Mouse (Mus musculus) limb, embryonic 12.5 days (tissue): ENCODE results near the gene Mcm10. TPM values are rescaled to one million over a fixed set of nuclear protein-coding genes. Genes with fewer than 3 reads are reported as not detected.

Source experiments
- ATAC-seq: fragments of 200-750 bp; cut with Nextera tagmentation; 2 replicates; pipeline ENCODE4 v1.8.0; 2017; ENCODE audit warnings: low read depth, moderate TSS enrichment; ENCODE audit not compliant: insufficient number of reproducible peaks, insufficient read depth, low FRiP score, low TSS enrichment
- H3K27ac ChIP-seq: fragments of 300-500 bp; sonication (generic); 2 replicates; pipeline ENCODE4 v1.5.1; 2016; ENCODE audit warnings: mild to moderate bottlenecking, moderate library complexity
- H3K27me3 ChIP-seq: fragments of 300-500 bp; sonication (generic); 2 replicates; pipeline ENCODE4 v1.6.1; 2016; ENCODE audit warnings: mild to moderate bottlenecking, moderate library complexity
- H3K36me3 ChIP-seq: fragments of 300-500 bp; sonication (generic); 2 replicates; pipeline ENCODE4 v1.6.1; 2016; ENCODE audit warnings: mild to moderate bottlenecking, moderate library complexity
- H3K4me1 ChIP-seq: fragments of 300-500 bp; sonication (generic); replicated peaks from 2 replicates; pipeline ENCODE4 v1.6.1; 2016
- H3K4me2 ChIP-seq: fragments of 300-500 bp; sonication (generic); 2 replicates; pipeline ENCODE4 v1.6.1; 2016; ENCODE audit warnings: mild to moderate bottlenecking, moderate library complexity
- H3K4me3 ChIP-seq: fragments of 300-500 bp; sonication (generic); replicated peaks from 2 replicates; pipeline ENCODE4 v1.5.1; 2016; ENCODE audit warnings: mild to moderate bottlenecking
- H3K9ac ChIP-seq: fragments of 300-500 bp; sonication (generic); replicated peaks from 2 replicates; pipeline ENCODE4 v1.6.1; 2016; ENCODE audit warnings: mild to moderate bottlenecking, moderate library complexity
- H3K9me3 ChIP-seq: fragments of 300-500 bp; sonication (generic); 2 replicates; pipeline ENCODE4 v1.6.1; 2016; ENCODE audit warnings: mild to moderate bottlenecking, moderate library complexity
- WGBS: fragments of 180-500 bp; shearing (Covaris S2); methylation state at CpG from one replicate; pipeline ENCODE4 v1.1.7; 2016; 5-methylcytosine and 5-hydroxymethylcytosine counted together
- polyA plus RNA-seq: library from polyadenylated mRNA; unstranded; fragments of >200 nt; fragmentation: Nextera tagmentation; extraction: Ambion mirVana; gene quantifications from 2 replicates; pipeline ENCODE4 v1.2.1, GENCODE M21; 2016

Gene Mcm10
- polyA plus RNA-seq, 1 experiment from 2014 or later, result 49.2 TPM

DNA sequence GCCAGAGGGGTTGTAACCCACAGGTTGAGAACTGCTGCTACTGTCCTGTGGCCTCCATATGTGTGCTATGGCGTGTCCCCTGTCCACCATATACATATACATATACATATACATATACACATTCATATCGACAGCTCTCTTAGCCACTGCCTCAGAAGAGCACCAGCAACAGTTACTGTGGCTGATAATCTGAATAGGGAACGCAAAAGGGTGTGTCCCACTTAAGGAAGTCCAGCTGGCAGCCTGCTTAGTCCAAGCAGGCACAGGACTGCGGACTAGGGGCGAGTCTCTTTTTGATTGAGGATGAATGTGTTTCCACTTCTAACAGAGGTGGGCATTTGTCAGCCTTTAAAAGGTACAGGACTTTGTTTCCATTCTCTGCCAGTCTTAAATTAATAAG is 29.3 kb upstream of the Mcm10 start:
- H3K27me3 ChIP-seq, result no peaks in the 10 kb centered on the region
- H3K9ac ChIP-seq, result no peak overlapping the region
- ATAC-seq, result no peak
- H3K4me1 ChIP-seq, result peaks cover 27% of the 10 kb centered on the region
- no peak overlapping the region for H3K4me3 ChIP-seq
- H3K27ac ChIP-seq, result no peak overlapping the region
- no peaks in the 10 kb centered on the region for H3K9me3 ChIP-seq
- WGBS, result 91% methylated on average over 5 of the region's 5 CpGs
- no peak overlapping the region for H3K4me2 ChIP-seq
- no peaks in the 10 kb centered on the region for H3K36me3 ChIP-seq

- ATAC-seq, result no peak
- Histone ChIP-seq H3K27me3 (no peaks in the 10 kb centered on the region), H3K36me3 (no peaks in the 10 kb centered on the region), H3K4me2 (no peak overlapping the region), H3K4me3 (no peak overlapping the region), H3K9ac (no peak overlapping the region), H3K9me3 (no peaks in the 10 kb centered on the region), H3K4me1 (peaks cover 17% of the 10 kb centered on the region), H3K27ac (no peak overlapping the region)
- WGBS, result 82% methylated on average over 12 of the region's 12 CpGs
Measured at GRCm38 (mm10) chr2:5040281-5041161, 27.9 kb upstream of the Mcm10 start.

DNA sequence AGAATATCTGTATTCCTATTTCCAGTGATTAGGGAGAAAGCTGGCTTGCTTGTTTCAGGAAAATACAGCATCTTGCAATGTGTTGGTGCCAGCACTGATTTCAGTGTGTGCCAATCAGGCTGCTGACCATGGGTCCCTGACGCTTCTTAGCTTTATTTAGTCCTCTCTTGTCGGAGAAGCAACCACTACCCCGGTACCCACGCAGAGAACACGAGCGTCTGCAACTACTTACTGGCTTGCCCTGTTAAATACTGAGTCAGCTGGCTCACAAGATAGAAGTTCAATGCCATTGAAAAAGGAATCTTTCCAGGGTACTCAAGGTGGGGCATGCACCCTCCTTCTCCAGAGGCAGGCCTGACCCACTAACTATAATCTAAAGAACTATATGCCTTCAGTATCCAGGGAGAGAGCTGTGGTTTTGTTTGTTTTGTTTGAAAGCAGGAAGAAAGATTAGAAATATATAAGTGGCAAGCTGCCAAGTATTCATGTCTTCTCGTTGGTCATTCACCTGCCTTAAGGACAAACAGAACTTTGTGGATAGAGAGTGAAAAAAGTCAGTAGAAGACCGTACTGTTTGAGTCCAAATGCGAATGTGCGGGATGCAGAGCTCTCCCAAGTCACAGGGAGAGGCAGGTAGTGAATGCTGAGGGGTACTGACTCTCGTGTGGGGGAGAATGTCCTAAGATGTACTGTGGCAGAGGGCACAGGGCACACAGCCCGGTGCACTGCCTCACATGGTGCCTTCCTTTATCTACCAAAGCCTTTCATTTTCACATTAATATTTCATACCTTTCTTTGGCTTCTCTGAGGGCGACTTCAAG is 27.0 kb upstream of the Mcm10 start:
- Histone ChIP-seq H3K27me3 (no peaks in the 10 kb centered on the region), H3K4me2 (no peak overlapping the region), H3K27ac (no peak overlapping the region), H3K9me3 (no peaks in the 10 kb centered on the region), H3K36me3 (no peaks in the 10 kb centered on the region), H3K9ac (no peak overlapping the region), H3K4me3 (no peak overlapping the region), H3K4me1 (peaks cover 7% of the 10 kb centered on the region)
- ATAC-seq, result no peak
- 78% methylated on average over 13 of the region's 13 CpGs for WGBS

GRCm38 (mm10) chr2:5038320-5038719 is 25.7 kb upstream of the Mcm10 start:
- no peak overlapping the region for H3K4me2 ChIP-seq
- H3K4me3 ChIP-seq, result no peak overlapping the region
- ATAC-seq, result no peak

GRCm38 (mm10) chr2:5037390-5037789 is 24.8 kb upstream of the Mcm10 start:
- WGBS, result 66% methylated on average over 3 of the region's 3 CpGs
- Histone ChIP-seq H3K4me3 (no peak overlapping the region), H3K9ac (no peak overlapping the region), H3K9me3 (no peaks in the 10 kb centered on the region), H3K4me2 (no peak overlapping the region), H3K27me3 (no peaks in the 10 kb centered on the region), H3K4me1 (no peaks in the 10 kb centered on the region), H3K27ac (no peak overlapping the region), H3K36me3 (no peaks in the 10 kb centered on the region)
- ATAC-seq, result no peak

More at GRCm38 (mm10) chr2:5038320-5038719, 25.7 kb upstream of the Mcm10 start:
- WGBS, result 88% methylated on average over 5 of the region's 5 CpGs
- no peaks in the 10 kb centered on the region for H3K4me1 ChIP-seq
- no peak overlapping the region for H3K27ac ChIP-seq
- no peak overlapping the region for H3K9ac ChIP-seq
- H3K27me3 ChIP-seq, result no peaks in the 10 kb centered on the region
- H3K36me3 ChIP-seq, result no peaks in the 10 kb centered on the region
- no peaks in the 10 kb centered on the region for H3K9me3 ChIP-seq

DNA sequence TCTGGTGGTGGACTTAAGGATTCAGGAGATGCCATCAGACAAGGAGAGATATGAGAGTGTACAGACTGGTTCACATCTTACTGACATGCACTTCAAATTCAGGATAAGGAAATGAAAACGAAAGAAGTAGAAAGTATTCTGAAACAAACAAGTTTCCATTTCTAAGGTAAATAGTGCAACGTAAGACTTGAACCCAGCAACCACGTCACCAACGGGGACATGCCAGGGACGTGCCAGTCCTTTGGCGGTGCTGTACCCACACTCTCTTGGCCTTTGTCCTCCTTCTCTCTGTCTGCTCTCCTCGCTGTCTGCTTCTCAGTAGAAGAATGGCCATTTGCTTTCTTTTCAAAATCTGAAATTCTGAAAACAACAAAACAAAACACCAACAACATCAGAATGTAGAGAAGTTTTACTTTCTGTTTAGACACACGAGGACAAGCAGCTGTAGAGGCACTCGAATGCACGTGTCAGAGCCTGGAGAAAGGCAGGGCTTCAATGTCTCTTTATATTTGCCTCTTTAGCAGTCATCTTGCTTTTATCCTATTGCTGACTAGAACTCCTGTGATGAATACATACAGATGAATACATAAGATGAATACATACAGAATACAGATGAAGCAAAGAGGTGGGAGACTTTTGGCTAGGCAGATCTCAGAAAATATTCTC is 24.0 kb upstream of the Mcm10 start:
- Histone ChIP-seq H3K27me3 (no peaks in the 10 kb centered on the region), H3K4me2 (no peak overlapping the region), H3K36me3 (no peaks in the 10 kb centered on the region), H3K9ac (no peak overlapping the region), H3K4me1 (no peaks in the 10 kb centered on the region), H3K27ac (no peak overlapping the region), H3K9me3 (no peaks in the 10 kb centered on the region), H3K4me3 (no peak overlapping the region)
- ATAC-seq, result no peak
- WGBS, result 90% methylated on average over 10 of the region's 10 CpGs

DNA sequence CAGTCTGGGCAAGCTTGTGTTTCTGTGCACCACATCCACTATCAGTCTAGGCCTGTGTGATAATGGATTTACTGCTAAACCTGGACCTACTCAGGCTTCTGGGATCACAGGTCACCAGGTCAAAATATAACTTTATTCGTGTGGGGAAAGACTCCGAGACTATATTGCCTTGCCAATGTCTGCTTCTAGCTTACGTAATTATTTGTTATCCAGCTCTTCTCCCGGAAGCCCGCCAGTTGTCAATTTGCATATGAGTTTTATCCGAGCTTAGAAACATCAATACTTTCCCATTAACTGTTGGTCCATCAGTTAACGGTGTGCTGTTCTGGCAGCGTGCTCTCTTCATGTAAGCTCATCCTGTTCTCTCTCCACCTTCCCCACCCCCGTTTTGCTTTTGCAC is 22.6 kb upstream of the Mcm10 start:
- H3K4me3 ChIP-seq, result no peak overlapping the region
- no peaks in the 10 kb centered on the region for H3K9me3 ChIP-seq
- 85% methylated on average over 9 of the region's 9 CpGs for WGBS
- ATAC-seq, result no peak
- H3K4me1 ChIP-seq, result no peaks in the 10 kb centered on the region
- H3K27ac ChIP-seq, result no peak overlapping the region
- H3K4me2 ChIP-seq, result no peak overlapping the region
- no peak overlapping the region for H3K9ac ChIP-seq
- no peaks in the 10 kb centered on the region for H3K36me3 ChIP-seq
- no peaks in the 10 kb centered on the region for H3K27me3 ChIP-seq

DNA sequence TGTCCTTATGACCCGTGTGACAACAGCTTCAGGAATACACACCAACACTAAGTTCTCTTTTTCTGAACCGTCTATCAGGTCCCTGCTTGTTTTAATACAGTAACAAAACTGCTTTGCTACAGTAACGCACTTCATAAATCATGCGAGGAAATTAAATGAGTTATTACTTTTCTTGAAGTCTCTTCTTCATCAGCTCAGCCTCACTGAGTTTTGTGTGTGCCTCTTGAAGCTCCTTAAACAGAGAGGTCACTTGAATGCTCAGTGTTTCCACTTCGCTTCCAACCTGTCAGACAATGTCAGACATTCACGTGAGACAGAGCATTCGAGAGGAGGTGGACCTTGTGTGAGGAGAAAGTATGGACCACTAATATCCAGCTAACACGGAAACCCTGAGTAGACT is 22.2 kb upstream of the Mcm10 start:
- Histone ChIP-seq H3K9me3 (no peaks in the 10 kb centered on the region), H3K36me3 (no peaks in the 10 kb centered on the region), H3K27me3 (no peaks in the 10 kb centered on the region), H3K4me1 (no peaks in the 10 kb centered on the region), H3K27ac (no peak overlapping the region), H3K4me3 (no peak overlapping the region), H3K4me2 (no peak overlapping the region), H3K9ac (no peak overlapping the region)
- WGBS, result 78% methylated on average over 8 of the region's 8 CpGs
- ATAC-seq, result no peak

DNA sequence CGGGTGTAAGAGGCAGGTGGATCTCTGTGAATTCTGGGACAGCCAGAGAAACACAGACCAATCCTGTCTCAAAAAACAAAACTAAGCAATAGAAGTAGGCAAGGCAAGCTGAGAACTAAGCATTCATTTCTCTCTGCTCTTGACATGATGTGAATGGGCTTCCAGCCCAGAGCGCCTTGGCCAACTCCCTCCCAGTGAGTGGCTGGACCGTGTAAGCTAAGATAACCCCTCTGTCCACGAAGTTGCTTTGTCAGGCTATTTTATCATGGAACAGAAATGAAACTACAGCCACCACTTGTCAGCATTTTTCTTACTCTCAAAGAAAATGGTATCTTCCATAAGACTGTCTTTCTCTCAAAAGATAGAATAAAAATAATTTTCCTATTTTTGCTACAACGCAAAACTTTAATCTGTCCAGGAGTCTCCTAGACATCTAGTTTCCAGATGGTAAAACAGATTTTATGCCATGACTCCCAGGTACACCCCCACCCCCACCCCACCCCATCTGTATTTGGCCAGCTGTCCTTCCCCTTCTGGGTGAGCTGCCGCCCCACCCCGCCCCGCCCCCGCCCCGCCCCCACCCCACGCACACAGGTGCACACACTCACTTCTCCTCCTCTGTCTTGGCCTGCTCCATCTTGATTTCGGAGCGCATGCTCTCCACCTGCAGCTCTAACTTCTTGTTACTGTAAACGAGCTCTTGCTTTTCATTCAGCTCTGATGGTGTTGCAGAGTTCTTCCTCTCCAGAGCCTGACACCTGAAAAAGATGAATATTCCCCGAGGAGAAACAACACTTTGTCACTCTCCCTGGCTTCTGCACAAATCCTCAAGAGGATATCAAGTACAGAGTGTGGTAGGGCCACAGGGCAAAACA is 21.2 kb upstream of the Mcm10 start:
- ATAC-seq, result no peak
- 67% methylated on average over 15 of the region's 15 CpGs for WGBS

GRCm38 (mm10) chr2:5032665-5033064 is 20.1 kb upstream of the Mcm10 start:
- no peak overlapping the region for H3K9ac ChIP-seq
- 72% methylated on average over 5 of the region's 5 CpGs for WGBS

More for the DNA sequence above, 21.2 kb upstream of the Mcm10 start:
- Histone ChIP-seq H3K9ac (no peak overlapping the region), H3K4me3 (no peak overlapping the region), H3K9me3 (no peaks in the 10 kb centered on the region), H3K27ac (no peak overlapping the region), H3K27me3 (no peaks in the 10 kb centered on the region), H3K36me3 (no peaks in the 10 kb centered on the region), H3K4me2 (no peak overlapping the region), H3K4me1 (no peaks in the 10 kb centered on the region)

More at GRCm38 (mm10) chr2:5032665-5033064, 20.1 kb upstream of the Mcm10 start:
- no peaks in the 10 kb centered on the region for H3K9me3 ChIP-seq
- no peaks in the 10 kb centered on the region for H3K4me1 ChIP-seq
- no peak overlapping the region for H3K4me3 ChIP-seq
- no peak overlapping the region for H3K4me2 ChIP-seq
- no peaks in the 10 kb centered on the region for H3K27me3 ChIP-seq
- H3K36me3 ChIP-seq, result no peaks in the 10 kb centered on the region
- no peak for ATAC-seq
- H3K27ac ChIP-seq, result no peak overlapping the region
